Mouse (Mus musculus): ENCODE data around the gene Jakmip3. TPM values are rescaled to one million over a fixed set of nuclear protein-coding genes. Genes with fewer than 3 reads are reported as not detected.

Jakmip3 gene
- total and polyA plus RNA-seq, 3 experiments: not detected

GRCm38 (mm10) chr7:138977510-138977909, 37.0 kb downstream of the Jakmip3 start:
- DNase-seq (ENCODE audit: low read depth, low spot score): no peak
- Histone ChIP-seq H3K9ac (ENCODE audit: control insufficient read depth, low read depth, low read length, poor library complexity, severe bottlenecking) (no peak overlapping the region), H3K4me1 (ENCODE audit: control insufficient read depth in 1 of 2, insufficient read depth in 2 of 2, low read length in 2 of 2) (no peaks in the 10 kb centered on the region), H3K27ac (ENCODE audit: control insufficient read depth, low read depth, low read length) (no peak overlapping the region), H3K79me2 (ENCODE audit: control insufficient read depth, insufficient read depth, low read length, poor library complexity) (no peaks in the 10 kb centered on the region), H3K27me3 (ENCODE audit: control insufficient read depth in 1 of 2, insufficient read depth in 2 of 2, low read length in 2 of 2) (no peaks in the 10 kb centered on the region), H3K4me3 (ENCODE audit: control insufficient read depth in 1 of 2, insufficient read depth in 1 of 2, low read depth in 2 of 2, low read length in 2 of 2) (no peak overlapping the region), H3K9me3 (replicated peaks; ENCODE audit: insufficient read depth, low read length) (no peaks in the 10 kb centered on the region), H3K36me3 (ENCODE audit: control insufficient read depth in 1 of 2, insufficient read depth in 2 of 2, low read length in 2 of 2) (no peaks in the 10 kb centered on the region)
- TF ChIP-seq GATA1 (IDR thresholded peaks at IDR 0.05; ENCODE audit: low read depth, low read length) (no peak), POLR2AphosphoS5 (IDR thresholded peaks at IDR 0.05; ENCODE audit: borderline replicate concordance, low read depth, low read length) (no peak), JUND (IDR thresholded peaks at IDR 0.05; ENCODE audit: low read depth, low read length) (no peak)

- Histone ChIP-seq H3K27ac (ENCODE audit: control insufficient read depth, low read depth, low read length) (no peak overlapping the region), H3K4me3 (ENCODE audit: control insufficient read depth in 1 of 2, insufficient read depth in 1 of 2, low read depth in 2 of 2, low read length in 2 of 2) (no peak overlapping the region), H3K79me2 (ENCODE audit: control insufficient read depth, insufficient read depth, low read length, poor library complexity) (no peaks in the 10 kb centered on the region), H3K4me1 (ENCODE audit: control insufficient read depth in 1 of 2, insufficient read depth in 2 of 2, low read length in 2 of 2) (no peaks in the 10 kb centered on the region), H3K36me3 (ENCODE audit: control insufficient read depth in 1 of 2, insufficient read depth in 2 of 2, low read length in 2 of 2) (no peaks in the 10 kb centered on the region), H3K27me3 (ENCODE audit: control insufficient read depth in 1 of 2, insufficient read depth in 2 of 2, low read length in 2 of 2) (no peaks in the 10 kb centered on the region), H3K9ac (ENCODE audit: control insufficient read depth, low read depth, low read length, poor library complexity, severe bottlenecking) (no peak overlapping the region), H3K9me3 (replicated peaks; ENCODE audit: insufficient read depth, low read length) (no peaks in the 10 kb centered on the region)
- no peak for DNase-seq (ENCODE audit: low read depth, low spot score)
- TF ChIP-seq CHD2 (IDR thresholded peaks at IDR 0.05; ENCODE audit: low read length): no peak
- TF ChIP-seq MEF2A (IDR thresholded peaks at IDR 0.05; ENCODE audit: extremely low read depth, insufficient replicate concordance, low read depth, low read length, poor library complexity, severe bottlenecking): no peak
- TF ChIP-seq ZMIZ1 (IDR thresholded peaks at IDR 0.05; ENCODE audit: low read depth, low read length): no peak
- no peak for TF ChIP-seq ZC3H11A (IDR thresholded peaks at IDR 0.05; ENCODE audit: low read depth, low read length)
- TF ChIP-seq MAX (IDR thresholded peaks at IDR 0.05; ENCODE audit: low read length): no peak
- no peak for TF ChIP-seq ELF1 (IDR thresholded peaks at IDR 0.05; ENCODE audit: low read depth, low read length)
Observed at GRCm38 (mm10) chr7:138984576-138984975, 44.0 kb downstream of the Jakmip3 start.

GRCm38 (mm10) chr7:138989156-138989555, 48.6 kb downstream of the Jakmip3 start:
- TF ChIP-seq USF1 (IDR thresholded peaks at IDR 0.05; ENCODE audit: low read depth, low read length) (no peak), ETS1 (IDR thresholded peaks at IDR 0.05; ENCODE audit: low read depth, low read length) (no peak), CHD1 (IDR thresholded peaks at IDR 0.05; ENCODE audit: low read depth, low read length) (no peak), GATA1 (IDR thresholded peaks at IDR 0.05; ENCODE audit: low read depth, low read length) (no peak), ZKSCAN1 (IDR thresholded peaks at IDR 0.05; ENCODE audit: low read depth, low read length) (no peak), UBTF (IDR thresholded peaks at IDR 0.05; ENCODE audit: borderline replicate concordance, insufficient read depth, low read depth, low read length) (no peak), SMC3 (IDR thresholded peaks at IDR 0.05; ENCODE audit: low read depth, low read length) (no peak)
- Histone ChIP-seq H3K79me2 (ENCODE audit: control insufficient read depth, insufficient read depth, low read length, poor library complexity) (no peaks in the 10 kb centered on the region), H3K4me1 (ENCODE audit: control insufficient read depth in 1 of 2, insufficient read depth in 2 of 2, low read length in 2 of 2) (no peaks in the 10 kb centered on the region), H3K27me3 (ENCODE audit: control insufficient read depth in 1 of 2, insufficient read depth in 2 of 2, low read length in 2 of 2) (no peaks in the 10 kb centered on the region), H3K4me3 (ENCODE audit: control insufficient read depth in 1 of 2, insufficient read depth in 1 of 2, low read depth in 2 of 2, low read length in 2 of 2) (no peak overlapping the region), H3K9ac (ENCODE audit: control insufficient read depth, low read depth, low read length, poor library complexity, severe bottlenecking) (no peak overlapping the region), H3K27ac (ENCODE audit: control insufficient read depth, low read depth, low read length) (no peak overlapping the region), H3K9me3 (replicated peaks; ENCODE audit: insufficient read depth, low read length) (no peaks in the 10 kb centered on the region), H3K36me3 (ENCODE audit: control insufficient read depth in 1 of 2, insufficient read depth in 2 of 2, low read length in 2 of 2) (no peaks in the 10 kb centered on the region)
- DNase-seq (ENCODE audit: low read depth, low spot score): no peak

Data from MEL (cell line).